Mouse (Mus musculus) spleen, postnatal 14 days (tissue): ENCODE measurements around the gene Nufip2.
"Not testable (repeated sequence)": the region's sequence is repeated elsewhere in the genome, so short reads cannot be mapped to it uniquely, and the experiment has no call there.

Experiments used
- DNase-seq, 2 experiments: peaks; one replicate each; pipeline ENCODE4 v3.0.0; 2021 to 2022; ENCODE audit warnings: low spot score in 2 of 2

Gene Nufip2

DNA sequence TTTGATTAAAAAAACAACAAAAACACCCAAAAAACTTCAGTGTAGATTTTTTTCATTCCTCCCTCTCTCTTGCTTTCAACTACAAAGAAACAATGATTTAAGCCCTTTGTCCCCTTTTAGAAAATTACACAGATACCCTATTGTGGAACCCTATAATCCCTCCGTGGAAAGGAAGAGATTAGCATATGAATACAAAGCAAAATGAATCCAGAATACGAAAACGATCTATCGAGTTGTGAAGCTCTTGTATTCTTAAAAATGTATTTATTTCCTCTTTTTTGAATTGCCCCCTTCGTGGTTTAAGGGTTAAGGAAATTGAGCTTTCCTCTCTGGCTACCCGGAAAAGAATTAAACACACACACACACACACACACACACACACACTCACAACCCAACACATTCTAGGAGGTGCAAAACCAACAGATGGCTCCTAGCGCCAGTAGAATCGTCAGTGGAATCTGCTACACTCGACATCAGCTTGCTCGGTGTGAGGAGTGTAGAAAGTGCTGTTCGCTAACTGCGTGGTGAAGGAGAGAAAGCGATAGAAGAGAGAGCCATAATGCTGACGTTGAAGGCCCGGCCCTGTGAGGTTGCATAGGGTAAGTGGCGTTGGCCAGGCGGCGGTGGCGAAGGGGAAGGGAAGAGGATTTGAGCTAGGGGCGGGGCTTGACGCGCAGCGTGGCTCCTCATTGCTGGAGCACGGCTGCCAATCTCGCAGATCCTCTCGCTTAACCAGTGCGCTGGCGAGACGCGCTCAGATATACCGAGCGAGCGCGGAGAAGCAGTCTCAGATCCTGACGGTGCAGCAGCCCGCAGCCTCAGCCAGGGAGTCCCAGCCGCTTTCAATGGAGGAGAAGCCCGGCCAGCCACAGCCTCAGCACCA, at the start of gene Nufip2:
Gene Nufip2 (plus strand): TSS at position 773 of the 883 bp plus-strand sequence.
- DNase-seq, result peak; percentile 98 to 99

DNA sequence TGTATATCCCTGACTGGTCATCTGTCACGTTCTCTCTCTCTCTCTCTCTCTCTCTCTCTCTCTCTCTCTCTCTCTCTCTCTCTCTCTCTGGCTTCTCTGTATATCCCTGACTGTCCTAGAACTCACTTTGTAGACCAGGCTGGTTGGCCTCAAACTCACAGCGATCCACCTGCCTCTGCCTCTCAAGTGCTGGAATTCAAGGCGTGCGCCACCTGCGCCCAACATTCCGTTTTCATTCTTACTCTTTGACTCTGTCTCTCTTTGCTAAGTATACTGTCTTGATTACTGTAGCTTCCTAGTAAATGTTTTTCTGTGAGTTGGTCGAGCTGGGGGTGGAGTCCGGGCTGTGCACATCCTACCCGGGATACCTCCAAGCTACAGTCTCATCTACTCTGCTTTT, 44.6 kb upstream of the Nufip2 start:
- no peak for DNase-seq

DNA sequence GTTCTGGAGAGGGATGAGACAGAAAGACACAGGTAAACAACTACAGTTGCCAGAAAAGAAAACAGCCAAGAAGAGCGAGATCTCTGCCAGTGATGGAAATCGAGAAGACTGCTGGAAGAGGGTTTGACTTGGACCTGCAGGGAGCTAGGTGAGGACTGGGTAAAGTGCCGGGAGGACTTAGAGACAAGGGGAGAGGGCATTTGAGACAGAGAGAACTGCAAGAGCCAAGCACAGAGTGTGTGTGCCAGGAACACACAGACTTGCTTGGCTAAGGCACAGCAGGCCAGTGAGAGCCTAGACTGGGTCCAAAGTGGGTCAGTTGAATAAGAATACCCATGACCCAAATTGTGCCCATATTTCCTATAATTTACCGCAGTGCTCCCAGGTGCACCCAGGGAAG, 40.5 kb upstream of the Nufip2 start:
- no peak for DNase-seq

GRCm38 (mm10) chr11:77648878-77649277, 37.1 kb upstream of the Nufip2 start:
- DNase-seq, result no peak

DNA sequence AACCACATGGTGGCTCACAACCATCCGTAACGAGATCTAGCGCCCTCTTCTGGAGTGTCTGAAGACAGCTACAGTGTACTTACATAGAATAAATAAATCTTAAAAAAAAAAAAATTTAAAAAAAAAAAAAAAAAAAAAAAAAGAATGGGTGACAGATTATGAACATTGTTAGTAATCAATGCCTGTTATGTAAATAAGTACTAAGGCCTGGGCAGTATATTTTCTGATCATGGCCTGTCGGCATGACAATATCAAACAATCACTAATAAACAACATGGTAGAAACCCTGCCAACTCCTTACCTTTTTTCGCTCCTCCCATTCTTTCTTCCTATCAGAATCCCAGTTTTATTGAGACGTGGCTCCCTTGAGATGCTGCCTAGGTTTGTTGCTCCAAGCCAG, 33.5 kb upstream of the Nufip2 start:
- no peak for DNase-seq

DNA sequence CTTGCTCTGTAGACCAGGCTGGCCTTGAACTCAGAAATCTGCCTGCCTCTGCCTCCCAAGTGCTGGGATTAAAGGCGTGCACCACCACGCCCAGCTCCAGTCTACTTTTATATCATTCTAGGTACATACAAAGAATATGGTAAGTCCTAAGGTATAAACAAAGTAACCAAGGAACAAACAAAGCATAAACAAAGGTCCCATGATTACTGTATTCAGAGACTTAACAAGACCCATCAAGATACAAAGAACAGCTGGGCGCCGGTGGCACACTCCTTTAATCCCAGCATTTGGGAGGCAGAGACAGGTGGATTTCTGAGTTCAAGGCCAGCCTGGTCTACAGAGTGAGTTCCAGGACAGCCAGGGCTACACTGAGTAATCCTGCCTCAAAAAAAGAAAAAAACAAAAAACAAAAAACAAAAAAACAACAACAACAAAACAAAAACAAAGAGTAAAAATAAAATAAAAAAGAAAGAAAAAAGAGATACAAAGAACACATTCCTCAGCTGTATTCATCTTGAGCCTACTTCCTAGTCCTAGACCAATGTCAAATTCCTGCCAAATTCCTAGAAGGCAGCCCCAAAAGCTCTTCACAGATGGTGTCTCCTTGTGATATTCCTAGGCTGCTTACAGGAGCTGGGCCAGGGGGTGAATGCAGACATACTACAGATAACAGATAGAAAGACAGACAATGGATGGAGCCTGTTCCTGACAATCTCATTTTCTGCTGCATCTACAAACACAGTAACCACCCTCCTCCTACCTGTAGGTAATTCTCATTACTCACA, 32.4 kb upstream of the Nufip2 start:
- not testable (repeated sequence) for DNase-seq

DNA sequence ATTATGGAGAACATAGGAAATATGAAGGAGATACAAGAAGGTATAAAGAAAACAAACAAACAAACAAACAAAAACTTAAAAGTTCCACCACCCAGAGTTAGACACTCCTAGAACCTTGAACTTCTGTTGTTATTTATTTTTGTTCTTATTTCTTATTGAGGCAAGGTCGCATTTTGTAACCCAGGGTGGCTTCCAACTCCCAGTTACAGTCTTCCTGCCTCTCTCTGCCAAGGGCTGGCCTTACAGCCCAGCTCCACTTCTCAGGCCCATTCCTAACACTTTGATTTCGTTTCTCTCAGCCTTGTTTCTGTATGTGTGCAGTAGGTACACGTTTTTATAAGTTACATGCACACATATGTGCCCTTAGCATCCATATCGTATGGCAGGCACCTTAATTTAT, 26.0 kb upstream of the Nufip2 start:
- DNase-seq, result no peak

GRCm38 (mm10) chr11:77663639-77664038, 22.3 kb upstream of the Nufip2 start:
- DNase-seq, result no peak

GRCm38 (mm10) chr11:77664046-77664445, 21.9 kb upstream of the Nufip2 start:
- no peak for DNase-seq

GRCm38 (mm10) chr11:77665384-77665783, 20.6 kb upstream of the Nufip2 start:
- not testable (repeated sequence) for DNase-seq

GRCm38 (mm10) chr11:77666766-77667165, 19.2 kb upstream of the Nufip2 start:
- DNase-seq, result not testable (repeated sequence)

DNA sequence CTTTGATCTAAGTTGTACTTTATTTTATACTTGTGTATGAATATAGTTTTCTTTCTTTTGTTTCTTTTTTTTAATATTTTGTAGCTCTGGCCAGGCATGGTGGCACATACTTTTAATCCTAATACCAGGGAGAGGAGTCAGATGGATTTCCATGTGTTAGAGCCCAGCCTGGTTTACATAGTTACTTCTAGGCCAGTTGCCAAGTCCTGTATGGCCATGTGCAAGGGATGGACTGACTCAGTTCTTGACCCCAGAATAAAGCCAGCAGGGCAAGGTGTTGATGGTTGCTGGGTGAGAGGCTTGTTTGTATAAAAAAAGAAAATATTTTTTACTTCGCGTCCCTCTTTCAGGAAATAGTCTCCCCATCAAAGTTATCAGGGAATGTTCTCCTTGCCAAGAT, 13.2 kb upstream of the Nufip2 start:
- DNase-seq, result no peak

DNA sequence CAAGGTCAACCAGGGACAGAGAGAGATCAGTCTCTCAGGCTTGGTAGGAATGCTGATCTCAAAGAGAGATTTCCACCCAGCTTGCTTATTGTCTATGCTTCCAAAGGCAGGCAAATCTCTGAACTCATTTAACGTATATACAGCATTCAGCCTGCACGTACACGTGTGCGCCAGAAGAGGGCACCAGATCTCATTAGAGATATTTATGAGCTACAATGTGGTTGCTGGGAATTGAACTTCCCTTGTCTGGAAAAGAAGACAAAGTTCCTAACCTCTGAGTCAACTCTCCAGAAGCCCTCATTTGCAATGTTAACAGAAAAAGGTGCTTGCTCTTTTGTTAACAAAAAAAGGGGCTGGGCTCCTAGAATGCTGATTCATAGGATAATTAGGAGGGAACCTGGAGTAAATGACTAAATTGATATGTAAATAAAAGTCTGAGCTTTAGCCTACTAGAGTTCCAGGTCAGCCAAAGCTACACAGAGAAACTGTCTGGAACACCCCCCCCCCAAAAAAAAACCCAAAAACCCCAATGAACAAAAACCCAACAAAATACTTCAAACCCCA, 12.4 kb upstream of the Nufip2 start:
- DNase-seq, result no peak

GRCm38 (mm10) chr11:77680018-77680417, 5.9 kb upstream of the Nufip2 start:
- DNase-seq, result no peak

GRCm38 (mm10) chr11:77684896-77685295, 1.1 kb upstream of the Nufip2 start:
- DNase-seq, result no peak

DNA sequence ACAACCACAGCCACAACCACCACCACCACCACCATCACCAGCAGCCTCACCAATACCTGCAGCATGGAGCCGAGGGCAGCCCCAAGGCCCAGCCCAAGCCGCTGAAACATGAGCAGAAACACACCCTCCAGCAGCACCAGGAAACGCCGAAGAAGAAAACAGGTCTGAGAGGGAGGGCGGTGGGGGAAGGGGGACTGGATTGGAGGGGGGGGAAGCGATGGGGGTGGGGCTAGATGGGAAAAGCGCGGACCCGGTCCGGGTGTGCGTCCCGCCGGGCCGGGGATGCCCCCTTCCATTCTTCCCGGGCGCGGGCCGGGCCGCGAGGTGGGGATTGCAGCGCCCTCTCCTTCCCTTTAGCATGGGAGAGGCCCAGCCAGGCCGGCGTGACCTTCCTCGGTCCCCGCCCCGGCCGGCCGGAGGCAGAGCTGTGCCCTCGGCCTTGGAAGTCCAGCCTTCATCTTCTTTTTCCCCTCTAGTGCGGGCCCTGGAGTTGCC, 438 bp downstream of the Nufip2 start:
- DNase-seq, result peak; percentile 27 to 35

GRCm38 (mm10) chr11:77686841-77687540, 1.0 kb downstream of the Nufip2 start:
- peak; percentile 38 to 54 for DNase-seq

- peak; percentile 11 to 25 for DNase-seq
Observed at GRCm38 (mm10) chr11:77687541-77688131, 1.7 kb downstream of the Nufip2 start.

DNA sequence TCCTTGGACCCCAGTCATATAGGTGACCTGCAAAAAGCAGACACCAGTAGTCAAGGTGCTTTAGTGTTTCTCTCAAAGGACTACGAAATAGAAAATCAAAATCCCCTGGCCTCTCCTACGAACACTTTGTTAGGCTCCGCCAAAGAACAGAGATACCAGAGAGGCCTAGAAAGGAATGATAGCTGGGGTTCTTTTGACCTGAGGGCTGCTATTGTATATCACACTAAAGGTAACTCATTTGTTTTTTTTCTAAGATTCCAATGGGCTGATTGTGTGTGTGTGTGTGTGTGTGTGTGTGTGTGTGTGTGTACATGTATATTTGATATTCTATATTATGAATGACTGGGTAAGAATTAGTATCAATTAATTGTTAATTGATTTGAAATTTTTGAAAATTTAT, 7.1 kb downstream of the Nufip2 start:
- no peak for DNase-seq

GRCm38 (mm10) chr11:77697232-77697631, 11.3 kb downstream of the Nufip2 start:
- no peak for DNase-seq

DNA sequence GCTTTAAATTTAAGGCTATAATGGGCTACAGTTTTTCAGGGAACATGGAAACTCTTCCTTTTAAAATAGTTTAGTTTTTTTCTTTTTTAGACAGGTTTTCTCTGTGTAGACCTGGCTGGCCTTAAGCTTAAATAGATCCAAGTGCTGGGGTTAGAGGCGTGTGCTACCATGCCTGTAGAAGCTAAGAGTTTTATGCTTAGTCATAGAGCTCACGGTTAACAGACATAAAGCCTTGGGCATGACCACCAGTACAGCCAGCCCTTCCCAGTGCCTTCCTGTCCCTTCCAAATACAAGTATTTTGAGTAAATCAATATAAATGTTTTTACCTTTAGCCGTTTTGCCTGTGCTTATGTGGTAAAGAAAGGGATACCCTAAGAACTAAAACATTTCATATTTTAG, 20.0 kb downstream of the Nufip2 start:
- DNase-seq, result no peak
